Mouse (Mus musculus) gastrocnemius, postnatal 14 days (tissue): ENCODE data around the gene Mak. TPM values are rescaled to one million over a fixed set of nuclear protein-coding genes. Genes with fewer than 3 reads are reported as not detected.

Experiments used
- DNase-seq: peaks from one replicate; pipeline ENCODE4 v3.0.0; 2021; ENCODE audit warnings: mixed read lengths
- intact Hi-C: fragments of 180-260 bp; cut with DNase I; formaldehyde crosslinking; loops from one replicate; pipeline ENCODE4 v1.15.1; 2025; ENCODE audit warnings: low total_unique reads
- long read RNA-seq, 2 experiments: library from polyadenylated mRNA; stranded (forward); transcript quantifications; one replicate each; pipeline ENCODE4 v2.0.0; 2021
- total RNA-seq, 2 experiments: library from RNA; stranded (reverse); gene quantifications; 2 replicates each; pipeline ENCODE4 v1.2.3; 2021

Mak gene
- total RNA-seq: not detected
- long read RNA-seq, experiment 1: 0 reads
- long read RNA-seq, experiment 2: 0 reads

GRCm38 (mm10) chr13:41079421-41079780 is at the start of gene Mak:
TSS of gene Mak (minus strand) at chr13:41079706.
- no peak for DNase-seq
- intact Hi-C loops: no loop called here

GRCm38 (mm10) chr13:41129061-41129460 is 49.6 kb upstream of the Mak start:
- DNase-seq: no peak
- intact Hi-C loops: no loop called here

- DNase-seq: no peak
Measured at GRCm38 (mm10) chr13:41128326-41128725, 48.8 kb upstream of the Mak start.

GRCm38 (mm10) chr13:41123666-41124225 is 44.2 kb upstream of the Mak start:
- DNase-seq: no peak
- intact Hi-C loops: no loop called here

More at GRCm38 (mm10) chr13:41128326-41128725, 48.8 kb upstream of the Mak start:
- intact Hi-C loops: no loop called here

- intact Hi-C loops: no loop called here
Measured at GRCm38 (mm10) chr13:41119152-41119945, 39.8 kb upstream of the Mak start.

GRCm38 (mm10) chr13:41113940-41114339 is 34.4 kb upstream of the Mak start, which contains the start of gene Sycp2l:
TSS of gene Sycp2l (plus strand) at chr13:41114307.
- no peak for DNase-seq
- intact Hi-C loops: no loop called here

More at GRCm38 (mm10) chr13:41119152-41119945, 39.8 kb upstream of the Mak start:
- DNase-seq: no peak

- intact Hi-C loops: no loop called here
- DNase-seq: no peak
Measured at GRCm38 (mm10) chr13:41110935-41111334, 31.4 kb upstream of the Mak start, which contains the start of gene Gcm2. TSS of gene Gcm2 (minus strand) at chr13:41111035.

GRCm38 (mm10) chr13:41105541-41105940 is 26.0 kb upstream of the Mak start:
- no peak for DNase-seq
- intact Hi-C loops: no loop called here

- intact Hi-C loops: no loop called here
- DNase-seq: no peak
Measured at GRCm38 (mm10) chr13:41103841-41104525, 24.5 kb upstream of the Mak start.

- DNase-seq: no peak
- intact Hi-C loops: no loop called here
Measured at GRCm38 (mm10) chr13:41100031-41100430, 20.5 kb upstream of the Mak start.

GRCm38 (mm10) chr13:41098325-41098724 is 18.8 kb upstream of the Mak start:
- intact Hi-C loops: no loop called here
- no peak for DNase-seq

- no peak for DNase-seq
- intact Hi-C loops: no loop called here
Measured at GRCm38 (mm10) chr13:41097324-41098058, 18.0 kb upstream of the Mak start.

- intact Hi-C loops: no loop called here
- DNase-seq: no peak
Measured at GRCm38 (mm10) chr13:41094160-41094559, 14.7 kb upstream of the Mak start.

GRCm38 (mm10) chr13:41091271-41091670 is 11.8 kb upstream of the Mak start:
- DNase-seq: no peak
- intact Hi-C loops: no loop called here

GRCm38 (mm10) chr13:41088746-41089145 is 9.2 kb upstream of the Mak start:
- intact Hi-C loops: no loop called here
- no peak for DNase-seq

GRCm38 (mm10) chr13:41085140-41085539 is 5.6 kb upstream of the Mak start:
- intact Hi-C loops: no loop called here
- DNase-seq: no peak

GRCm38 (mm10) chr13:41084521-41084920 is 5.0 kb upstream of the Mak start:
- DNase-seq: no peak
- intact Hi-C loops: no loop called here

- intact Hi-C loops: no loop called here
- DNase-seq: no peak
Measured at GRCm38 (mm10) chr13:41080700-41081099, 1.2 kb upstream of the Mak start.

GRCm38 (mm10) chr13:41079859-41080258 is 353 bp upstream of the Mak start:
- intact Hi-C loops: no loop called here
- no peak for DNase-seq
